Mouse (Mus musculus): ENCODE results near the gene Igf2bp2.

Igf2bp2 gene

GRCm38 (mm10) chr16:22038554-22038953, 124.5 kb downstream of the Igf2bp2 start:
- no peak for DNase-seq (ENCODE audit: low spot score)

- no peak for DNase-seq (ENCODE audit: low spot score)
Observed at GRCm38 (mm10) chr16:22027474-22027873, 135.6 kb downstream of the Igf2bp2 start.

GRCm38 (mm10) chr16:22022122-22022521, 141.0 kb downstream of the Igf2bp2 start:
- no peak for DNase-seq (ENCODE audit: low spot score)

GRCm38 (mm10) chr16:22015569-22015968, 147.5 kb downstream of the Igf2bp2 start:
- no peak for DNase-seq (ENCODE audit: low spot score)

GRCm38 (mm10) chr16:22009596-22009995, 153.5 kb downstream of the Igf2bp2 start:
- DNase-seq (ENCODE audit: low spot score) = no peak

GRCm38 (mm10) chr16:22009099-22009584, 154.0 kb downstream of the Igf2bp2 start, which contains the start of gene Senp2:
Gene Senp2 (plus strand): TSS chr16:22009484.
- DNase-seq (ENCODE audit: low spot score) = peak; percentile 100
